Mouse (Mus musculus) mesoderm, embryonic 11.5 days (tissue): ENCODE data around the gene Prkag1.

Experiments used
- DNase-seq: peaks from one replicate; pipeline ENCODE4 v3.0.0-alpha.2; 2012; ENCODE audit warnings: low read depth, low spot score

The Prkag1 gene

DNA sequence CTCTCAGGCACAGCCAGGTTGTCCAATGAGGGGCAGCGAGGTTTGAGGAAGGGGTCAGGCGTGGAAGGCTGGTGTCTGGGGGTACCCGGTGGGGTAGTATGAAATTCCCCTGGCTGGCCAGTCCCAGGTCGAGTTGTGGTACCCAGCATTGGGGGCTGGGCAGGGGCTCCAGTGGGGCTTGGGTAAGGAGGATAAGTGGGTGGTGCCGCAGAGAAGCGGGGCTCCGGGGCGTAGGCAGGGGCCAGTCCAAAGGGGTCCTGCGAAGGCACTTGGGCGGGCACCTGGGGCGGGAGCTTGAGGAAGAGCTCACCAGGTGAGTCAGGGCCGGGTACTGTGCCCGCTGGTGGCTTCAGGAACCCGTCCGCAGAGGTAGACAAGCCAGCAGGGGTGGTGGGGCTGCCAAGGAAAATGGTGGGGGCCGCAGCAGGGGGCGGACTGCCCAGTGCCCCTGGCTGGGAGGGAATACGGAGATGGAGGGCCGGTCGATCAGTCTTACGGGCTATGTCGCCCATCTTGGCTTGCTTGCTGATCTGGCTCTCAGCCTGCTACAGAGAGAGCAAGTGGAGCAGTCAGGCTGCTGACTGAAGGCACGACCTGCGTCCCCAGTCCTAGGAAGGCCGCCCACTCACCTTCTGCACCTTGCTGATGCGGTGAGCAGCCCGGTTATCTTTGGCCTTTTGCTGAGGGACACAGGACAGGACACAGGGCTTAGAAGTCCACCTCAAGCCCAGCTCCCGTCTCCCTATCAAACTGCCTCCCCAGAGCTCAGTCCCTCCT lies 22.0 kb upstream of the Prkag1 start:
- no peak for DNase-seq

DNA sequence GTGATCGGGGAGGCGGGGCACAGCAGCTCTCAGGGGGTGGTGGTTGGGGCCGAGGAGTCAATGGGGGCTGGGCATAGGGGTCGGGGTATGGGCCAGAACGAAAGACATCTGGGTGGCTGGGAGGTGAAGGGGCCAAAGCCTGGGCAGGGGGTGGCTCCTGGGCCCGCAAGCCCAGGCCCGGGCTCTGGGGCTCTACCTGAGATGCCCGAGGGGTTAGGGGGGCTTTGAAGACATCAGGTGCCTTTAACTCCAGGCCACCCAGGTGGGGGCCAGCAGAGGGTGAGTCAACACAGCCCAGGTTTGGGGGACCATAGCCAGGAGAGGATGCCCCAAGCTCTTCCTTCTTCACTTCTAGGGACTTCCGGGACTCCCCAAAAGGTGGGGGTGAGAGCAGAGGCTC lies 21.4 kb upstream of the Prkag1 start:
- DNase-seq, result no peak

DNA sequence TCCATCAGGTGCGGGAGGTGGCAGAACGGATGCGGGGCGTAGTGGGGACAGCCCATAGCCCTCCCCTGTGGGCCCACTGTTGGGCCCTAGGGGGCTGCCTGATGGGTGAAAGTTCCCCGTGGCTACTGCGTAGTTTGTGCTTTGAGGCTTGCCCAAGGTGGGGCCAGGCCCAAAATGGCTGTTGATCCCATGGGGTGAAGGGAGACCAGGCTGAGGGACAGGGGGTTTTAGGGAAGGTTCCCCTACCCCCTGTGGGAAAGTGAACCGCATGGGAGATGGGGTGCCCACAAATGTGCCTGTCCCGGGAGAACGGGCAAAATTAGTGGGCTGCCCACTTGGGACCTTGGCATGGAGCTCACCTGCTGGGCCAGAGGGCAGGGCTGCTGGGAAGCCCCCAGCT lies 20.8 kb upstream of the Prkag1 start:
- DNase-seq, result no peak

DNA sequence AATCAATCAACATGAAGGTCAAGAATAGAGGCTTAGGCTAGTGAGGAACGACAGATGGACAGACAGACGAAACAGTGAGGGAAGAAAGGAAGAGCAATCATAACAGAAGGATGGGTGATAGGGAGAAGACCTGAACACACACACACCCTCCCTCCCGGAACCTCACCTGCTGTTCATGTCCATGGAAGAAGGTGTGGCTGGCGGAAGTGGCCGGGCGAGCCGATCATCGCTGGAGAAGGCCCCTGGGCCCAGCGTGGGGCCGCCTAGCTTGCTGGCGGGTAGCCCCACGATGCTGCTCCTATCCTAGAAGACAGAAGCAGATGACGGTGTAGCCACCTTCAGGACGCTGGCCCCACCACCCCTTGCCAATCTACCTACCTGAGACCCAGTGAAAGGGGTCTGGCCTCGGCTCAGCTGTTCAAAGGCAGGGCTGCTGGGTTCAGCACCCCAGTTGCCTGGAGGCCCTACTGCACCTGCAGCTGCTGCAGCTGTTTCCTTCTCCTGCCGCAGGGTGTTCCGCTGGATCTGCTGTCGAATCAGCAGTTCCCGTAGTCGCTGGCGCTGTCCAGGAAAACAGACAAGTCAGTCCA lies 20.0 kb upstream of the Prkag1 start:
- DNase-seq, result no peak

DNA sequence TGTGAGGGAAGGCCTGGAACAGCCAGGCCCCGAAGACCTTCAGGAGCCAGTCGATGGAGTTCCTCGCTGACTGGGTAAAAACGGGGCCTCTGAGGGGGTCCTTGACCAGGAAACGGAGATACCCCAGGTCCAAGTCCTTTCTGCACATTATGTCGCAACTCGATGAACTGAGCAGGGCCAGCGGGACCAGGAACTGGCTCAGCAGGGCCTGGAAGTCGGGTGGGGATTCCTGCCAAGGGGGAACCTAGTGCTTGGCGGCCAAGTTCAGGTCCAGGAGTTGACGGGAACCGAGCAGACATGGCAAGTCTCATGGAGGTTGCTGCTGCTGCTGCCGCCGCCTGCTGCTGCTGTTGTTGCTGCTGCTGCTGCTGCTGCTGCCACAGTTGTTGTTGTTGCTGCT lies 19.3 kb upstream of the Prkag1 start:
- no peak for DNase-seq

DNA sequence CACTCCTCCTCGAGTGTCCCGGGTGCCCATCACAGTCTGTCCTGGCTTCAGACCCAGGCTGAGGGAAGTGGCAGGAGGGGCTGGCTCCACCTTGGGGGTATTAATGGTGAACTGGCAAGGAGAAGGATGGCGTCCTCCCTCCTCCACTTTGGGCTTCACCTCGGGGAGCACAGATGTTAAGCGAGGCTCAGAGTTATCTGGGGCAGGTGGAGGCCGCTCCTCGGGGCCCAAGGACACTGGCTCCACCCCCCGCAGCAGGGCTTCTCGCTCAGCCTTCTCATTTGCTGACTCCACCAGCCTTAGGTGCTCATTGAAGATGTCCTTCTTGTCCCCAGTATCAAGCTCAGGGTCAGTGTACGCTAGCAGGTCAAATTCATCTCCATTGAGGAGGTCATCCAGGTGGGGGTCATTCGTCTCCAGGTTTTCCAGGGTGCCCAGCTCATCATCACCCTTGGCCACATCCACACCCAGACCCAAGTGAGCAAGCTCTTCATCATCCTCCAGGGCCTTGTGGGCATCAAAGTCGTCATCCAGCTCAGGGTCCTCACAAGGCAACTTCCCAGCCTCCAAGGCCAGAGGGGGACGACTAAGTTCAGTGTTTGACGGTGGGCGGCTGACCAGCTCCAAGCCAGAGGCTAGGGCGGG lies 18.8 kb upstream of the Prkag1 start:
- DNase-seq, result no peak

DNA sequence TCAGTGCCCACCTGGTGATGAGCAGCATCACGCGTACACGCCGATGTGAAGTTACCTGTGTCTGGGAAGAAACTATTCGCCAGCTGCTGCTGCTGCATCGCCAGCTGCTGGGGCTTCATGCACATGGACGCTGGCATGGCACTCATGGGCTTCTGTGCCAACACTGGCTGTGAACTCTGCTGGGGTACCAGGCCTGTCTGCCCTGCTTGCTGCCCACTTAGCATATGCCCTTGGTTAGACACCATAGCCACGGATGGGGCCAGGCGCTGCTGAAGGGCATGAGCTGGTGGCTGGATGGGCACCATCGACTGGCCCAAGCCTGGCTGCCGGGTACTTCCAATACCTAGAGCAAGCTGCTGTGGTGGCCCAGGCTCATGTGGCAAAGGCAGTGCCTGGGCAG lies 17.8 kb upstream of the Prkag1 start:
- no peak for DNase-seq

DNA sequence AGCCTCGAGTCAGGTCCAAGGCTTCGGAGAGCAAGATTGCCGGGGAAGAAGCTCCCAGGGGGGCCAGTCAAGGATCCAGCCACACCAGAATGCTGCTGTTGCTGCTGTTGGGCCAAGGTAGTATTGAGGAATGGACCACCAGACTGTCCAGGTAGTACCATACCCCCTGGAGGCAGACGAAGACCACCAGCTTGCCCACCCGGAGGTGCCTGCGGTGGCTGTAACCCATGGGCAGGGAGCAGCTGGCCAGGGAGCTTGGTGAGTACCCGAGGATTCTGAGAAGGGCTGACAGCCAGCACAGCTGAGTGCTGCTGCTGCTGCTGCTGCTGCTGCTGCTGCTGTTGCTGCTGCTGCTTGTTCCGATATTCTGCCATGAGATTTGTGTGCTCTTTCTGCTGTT lies 14.8 kb upstream of the Prkag1 start:
- no peak for DNase-seq

DNA sequence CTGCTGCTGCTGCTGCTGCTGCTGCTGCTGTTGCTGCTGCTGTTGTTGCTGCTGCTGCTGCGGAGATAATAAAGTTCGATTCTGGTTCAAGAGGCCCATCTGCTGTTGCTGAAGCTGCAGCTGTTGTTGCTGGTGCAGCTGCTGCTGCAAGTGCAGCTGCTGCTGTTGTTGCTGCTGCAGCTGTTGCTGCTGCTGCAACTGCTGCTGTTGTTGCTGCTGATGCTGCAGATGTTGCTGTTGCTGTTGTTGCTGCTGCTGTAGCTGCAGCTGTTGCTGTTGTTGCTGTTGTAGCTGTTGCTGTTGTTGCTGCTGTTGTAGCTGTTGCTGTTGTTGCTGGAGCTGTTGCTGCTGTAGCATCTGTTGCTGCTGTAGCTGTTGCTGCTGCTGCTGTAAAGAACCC lies 13.8 kb upstream of the Prkag1 start:
- no peak for DNase-seq

DNA sequence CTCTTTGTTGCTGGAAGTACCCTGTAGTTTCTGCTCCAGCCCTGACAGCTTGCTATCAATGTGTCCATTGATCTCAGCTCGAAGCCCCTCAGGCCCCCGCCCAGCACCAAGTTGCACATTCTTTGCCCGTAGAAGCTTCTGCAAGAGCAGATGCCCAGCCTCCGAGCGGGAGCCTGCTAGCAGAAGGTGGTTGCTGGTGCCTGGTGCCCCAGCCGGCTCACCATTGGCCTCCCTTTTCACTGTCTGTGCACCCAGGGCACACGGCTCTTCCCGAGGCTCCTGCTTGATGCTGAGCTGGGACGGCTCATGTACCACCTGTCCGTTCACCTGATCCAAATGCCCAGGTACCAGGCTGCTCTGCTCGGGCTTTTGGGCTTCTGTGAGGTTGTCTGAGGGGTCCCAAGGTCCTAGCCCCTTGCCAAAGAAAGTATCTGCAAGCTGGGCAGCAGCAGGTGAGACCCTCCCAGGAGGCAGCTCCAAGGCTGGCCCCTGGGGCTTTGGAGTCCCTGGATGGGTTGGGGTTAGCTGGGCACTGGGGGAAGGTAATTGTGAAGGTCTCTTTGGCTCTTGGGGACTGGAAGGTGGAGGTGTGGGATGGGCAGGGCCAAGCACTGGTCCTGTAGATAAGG lies 12.4 kb upstream of the Prkag1 start:
- DNase-seq, result peak; percentile 9

DNA sequence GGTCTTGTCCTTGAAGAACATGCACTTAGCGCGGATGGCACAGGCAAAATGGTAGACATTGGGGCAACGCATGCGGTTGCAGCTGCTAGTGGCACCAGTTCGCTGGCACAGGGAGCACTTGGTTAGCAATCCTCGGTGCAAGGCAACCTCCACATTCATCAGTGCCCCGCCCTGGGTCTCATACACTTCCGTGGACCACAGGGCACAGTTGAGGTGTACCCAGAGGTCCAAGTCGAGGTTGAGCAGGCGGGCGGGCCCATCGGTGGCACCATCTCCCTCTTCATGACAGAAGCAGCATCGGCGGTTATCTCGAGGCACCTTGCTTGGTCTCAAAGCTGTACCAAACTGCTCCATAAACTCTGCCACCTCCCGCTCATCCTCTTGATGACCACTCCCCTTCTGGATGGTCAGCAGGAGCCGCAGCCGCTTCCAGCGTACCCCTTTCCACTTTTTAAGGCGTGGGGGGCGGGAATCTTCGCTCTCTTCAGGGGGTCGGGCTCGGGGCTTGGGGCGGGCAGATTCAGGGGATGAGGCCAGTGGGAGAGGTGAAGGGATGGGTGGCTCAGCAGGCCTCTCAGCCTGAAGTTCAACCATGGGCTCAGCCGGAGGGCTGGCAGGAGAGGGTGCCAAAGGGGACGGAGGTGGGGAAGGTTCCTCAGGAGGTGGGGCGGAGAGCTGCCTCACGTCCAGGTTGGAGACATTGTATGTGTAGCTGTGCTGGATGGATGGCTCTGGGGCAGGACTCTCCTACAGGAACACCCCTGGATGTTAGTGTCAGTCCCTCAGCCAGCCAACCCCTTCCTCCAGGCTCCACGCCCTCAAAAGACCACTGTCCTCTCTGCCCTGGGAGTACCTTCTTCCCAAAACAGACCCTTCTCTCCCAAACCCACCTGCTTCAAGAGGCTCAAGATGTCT lies 8.6 kb upstream of the Prkag1 start:
- DNase-seq, result no peak

DNA sequence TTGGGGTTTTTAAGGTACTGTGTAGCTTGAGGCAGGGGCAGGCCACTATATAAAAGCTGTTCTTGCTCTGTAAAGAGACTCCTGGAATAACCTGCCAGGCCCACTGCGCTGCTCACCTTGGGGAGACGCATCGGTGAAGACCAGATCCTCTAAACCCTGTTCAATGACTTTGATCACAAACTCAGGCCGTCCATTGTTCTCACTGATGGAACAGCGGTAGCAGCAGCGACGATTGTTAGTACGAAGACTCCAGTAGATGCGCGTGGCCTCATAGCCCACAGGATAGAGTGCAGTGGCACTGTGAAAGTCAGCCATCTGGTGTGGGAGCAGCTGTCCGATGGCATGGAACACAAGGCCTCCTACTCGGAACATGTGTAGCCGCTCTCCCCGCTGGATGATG lies 7.8 kb upstream of the Prkag1 start:
- no peak for DNase-seq

DNA sequence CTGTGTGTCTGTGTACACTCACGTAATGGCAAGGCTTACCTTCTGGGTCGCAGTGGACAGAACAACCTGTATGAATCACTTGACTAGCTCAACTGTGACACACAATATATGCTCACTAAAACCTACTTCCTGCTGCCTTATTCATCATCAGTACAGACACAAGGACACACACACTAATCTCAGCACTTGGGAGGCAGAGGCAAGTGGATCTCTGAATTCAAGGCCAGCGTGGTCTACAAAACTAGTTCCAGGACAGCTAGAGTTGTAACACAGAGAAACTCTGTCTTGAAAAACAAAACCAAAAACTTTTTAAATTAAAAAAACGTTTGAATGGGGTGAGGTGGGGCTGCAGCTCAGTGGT lies 6.4 kb upstream of the Prkag1 start:
- no peak for DNase-seq

DNA sequence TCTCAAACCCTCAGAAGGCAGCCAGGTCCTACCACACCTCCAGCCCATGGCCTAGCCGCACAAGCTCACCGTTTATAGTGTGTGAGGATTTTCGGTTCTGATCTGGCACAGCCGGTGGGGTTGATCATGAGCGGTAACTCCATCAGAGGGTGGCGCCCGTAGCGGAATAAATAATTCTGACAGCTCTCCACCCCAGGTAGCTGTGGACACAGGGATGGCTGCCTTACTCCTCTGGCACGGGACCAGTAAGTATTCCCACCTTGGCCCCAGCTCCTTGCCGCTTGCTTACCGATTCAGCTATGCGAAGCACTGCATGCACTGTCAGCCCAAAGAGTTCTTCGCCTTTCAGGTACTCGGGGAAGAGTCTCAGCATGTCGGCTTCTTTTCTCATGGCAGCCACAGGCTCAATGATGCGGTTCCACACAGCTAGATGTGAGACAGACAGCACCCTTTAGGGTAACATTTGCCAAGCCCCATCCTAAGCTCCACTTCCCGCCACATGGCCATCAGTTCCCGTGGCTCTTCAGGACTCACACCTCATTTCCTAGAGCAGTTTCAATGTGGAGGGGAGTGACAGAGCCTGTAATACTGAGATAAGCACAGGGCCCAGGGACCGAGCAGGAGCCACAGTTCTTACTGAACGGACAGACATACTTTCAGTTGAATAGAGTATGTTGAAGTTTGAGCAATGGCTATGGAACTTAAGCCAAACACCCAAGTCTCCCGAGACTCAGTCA lies 5.9 kb upstream of the Prkag1 start:
- no peak for DNase-seq

DNA sequence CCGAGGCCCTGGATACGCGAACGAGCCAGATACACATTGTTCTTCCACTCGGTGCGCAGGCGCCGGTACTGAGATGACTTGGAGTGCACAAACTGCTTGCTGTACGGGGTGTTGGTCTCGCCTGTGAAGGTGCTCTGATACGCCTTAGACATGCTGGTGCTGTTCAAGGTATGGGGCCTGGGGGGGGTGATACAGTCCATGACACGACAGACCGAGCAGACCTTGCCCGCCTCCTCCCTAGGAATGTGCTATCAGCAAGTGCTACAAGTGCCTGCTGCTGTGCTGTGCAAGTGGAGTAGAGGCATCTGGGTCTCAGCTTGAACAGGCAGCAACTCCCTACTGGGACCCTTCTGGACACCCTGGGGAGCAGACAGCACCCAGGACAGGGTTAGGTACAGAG lies 4.0 kb upstream of the Prkag1 start:
- DNase-seq, result no peak

DNA sequence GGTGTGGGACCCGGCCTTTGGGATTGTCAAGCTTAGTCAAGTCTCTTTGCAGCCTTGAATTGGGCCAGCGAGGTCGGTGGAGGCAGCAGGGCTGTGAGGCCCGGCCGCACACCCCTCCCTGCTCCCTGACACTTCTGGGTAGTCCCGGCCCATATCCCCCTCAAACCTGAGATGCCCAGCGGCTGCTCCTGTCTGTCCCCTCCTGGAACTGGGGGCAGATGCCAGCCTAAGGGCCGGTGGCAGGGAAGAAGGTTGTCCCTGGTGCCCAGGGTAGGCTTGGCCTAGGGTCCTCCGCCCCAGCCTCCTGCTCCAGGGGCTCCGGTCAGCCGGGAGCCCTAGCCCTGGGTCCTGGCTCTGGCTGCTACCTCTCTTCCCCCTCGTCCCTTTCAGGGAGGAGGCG lies 2.7 kb upstream of the Prkag1 start:
- no peak for DNase-seq

DNA sequence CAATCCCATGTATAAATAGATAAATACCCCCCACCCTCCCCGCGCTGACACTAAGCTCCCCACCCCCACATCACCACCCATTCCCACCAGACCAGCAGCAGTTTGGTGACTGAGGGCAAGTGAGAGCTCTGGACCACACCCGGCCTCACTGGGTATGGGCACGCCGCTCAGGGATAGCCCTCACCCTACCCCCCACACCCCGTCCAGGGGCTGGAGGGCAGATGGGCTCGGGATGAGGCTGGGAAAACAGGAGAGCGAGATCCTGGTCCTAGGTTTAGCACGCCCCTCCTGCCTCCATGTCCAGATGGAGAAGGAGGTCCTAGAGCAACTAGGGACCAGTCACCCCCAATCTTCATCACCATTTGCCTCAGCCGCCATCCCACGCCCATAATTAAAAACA lies 2.0 kb upstream of the Prkag1 start:
- DNase-seq, result no peak

DNA sequence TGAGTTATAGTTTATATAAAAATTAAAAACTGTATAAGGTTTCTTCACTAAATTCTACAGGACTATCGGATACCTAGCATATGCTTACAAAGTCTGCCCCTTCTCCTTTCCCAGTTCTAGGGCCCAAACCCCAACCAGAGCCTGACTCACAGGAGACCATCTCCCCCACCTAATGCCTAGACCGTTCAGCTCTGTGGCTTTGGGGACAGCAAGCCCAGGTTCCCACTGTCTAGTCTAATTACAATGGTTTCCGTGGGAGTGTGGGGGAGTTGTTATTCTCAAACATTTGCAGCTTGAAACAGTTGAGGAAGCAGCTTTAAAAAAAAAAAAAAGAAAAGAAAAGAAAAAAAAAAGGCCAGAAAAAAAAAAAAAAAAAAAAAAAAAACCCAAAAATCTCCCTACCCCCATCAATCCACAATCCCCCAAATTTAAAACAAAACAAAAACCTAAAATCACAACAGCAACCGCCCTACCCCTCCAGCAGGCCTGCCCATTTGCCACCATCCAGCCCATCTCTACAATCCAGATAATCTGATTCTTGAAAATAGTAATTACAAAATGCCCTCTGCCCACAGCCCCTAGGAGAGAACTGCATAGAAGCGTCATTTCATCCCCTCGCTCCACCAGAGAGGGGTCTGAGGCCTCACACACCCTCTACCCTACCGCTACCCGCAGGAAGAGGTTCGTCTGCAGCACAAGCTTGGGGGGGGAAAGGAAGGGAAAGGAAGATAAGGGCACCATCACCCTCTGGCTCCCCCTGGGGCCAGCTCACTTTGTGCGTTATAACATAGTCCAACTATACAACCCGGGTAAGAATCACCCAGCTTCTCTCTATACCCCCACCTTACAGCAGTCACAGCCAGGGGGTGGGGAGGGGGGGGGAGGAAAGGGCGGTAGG lies 1.1 kb upstream of the Prkag1 start:
- peak; percentile 23 for DNase-seq

DNA sequence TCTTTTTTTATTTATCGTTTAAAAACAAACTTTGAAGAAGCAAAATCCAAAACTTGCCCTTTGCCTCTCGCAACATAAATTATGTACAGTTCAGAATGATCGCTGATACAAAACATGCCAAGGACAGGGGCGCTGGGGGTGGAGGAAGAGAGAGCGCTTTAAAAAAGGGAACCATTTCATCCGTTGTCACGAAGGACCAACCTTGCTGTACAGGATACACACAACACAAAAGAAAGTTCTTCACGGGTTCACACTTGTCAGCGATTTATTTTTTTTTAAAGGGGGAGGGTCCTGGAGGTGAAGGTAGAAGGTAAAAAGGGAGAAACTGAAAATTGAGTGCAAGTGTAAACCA lies 339 bp upstream of the Prkag1 start:
- DNase-seq, result no peak

DNA sequence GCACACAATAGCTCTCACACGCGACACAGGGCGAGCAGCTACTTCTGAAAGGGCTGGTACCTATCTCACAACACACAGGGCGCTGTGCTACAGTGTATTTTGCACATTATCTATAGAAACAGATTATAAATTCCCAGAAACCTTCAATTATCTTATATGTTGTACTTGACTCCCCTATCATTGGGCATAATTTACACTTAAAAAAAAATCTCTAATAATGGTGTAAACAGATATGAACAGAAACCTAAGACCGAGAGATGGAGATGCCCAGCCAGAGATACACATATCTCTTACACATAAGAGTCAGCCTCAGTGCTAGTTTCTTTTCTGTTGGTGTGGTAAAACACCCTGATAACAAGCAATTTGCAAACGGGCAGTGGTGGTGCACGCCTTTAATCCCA lies 3.7 kb downstream of the Prkag1 start:
- DNase-seq, result no peak
